10 mouse cellular contexts compared by ENCODE assay signal in the genomic region with DNA sequence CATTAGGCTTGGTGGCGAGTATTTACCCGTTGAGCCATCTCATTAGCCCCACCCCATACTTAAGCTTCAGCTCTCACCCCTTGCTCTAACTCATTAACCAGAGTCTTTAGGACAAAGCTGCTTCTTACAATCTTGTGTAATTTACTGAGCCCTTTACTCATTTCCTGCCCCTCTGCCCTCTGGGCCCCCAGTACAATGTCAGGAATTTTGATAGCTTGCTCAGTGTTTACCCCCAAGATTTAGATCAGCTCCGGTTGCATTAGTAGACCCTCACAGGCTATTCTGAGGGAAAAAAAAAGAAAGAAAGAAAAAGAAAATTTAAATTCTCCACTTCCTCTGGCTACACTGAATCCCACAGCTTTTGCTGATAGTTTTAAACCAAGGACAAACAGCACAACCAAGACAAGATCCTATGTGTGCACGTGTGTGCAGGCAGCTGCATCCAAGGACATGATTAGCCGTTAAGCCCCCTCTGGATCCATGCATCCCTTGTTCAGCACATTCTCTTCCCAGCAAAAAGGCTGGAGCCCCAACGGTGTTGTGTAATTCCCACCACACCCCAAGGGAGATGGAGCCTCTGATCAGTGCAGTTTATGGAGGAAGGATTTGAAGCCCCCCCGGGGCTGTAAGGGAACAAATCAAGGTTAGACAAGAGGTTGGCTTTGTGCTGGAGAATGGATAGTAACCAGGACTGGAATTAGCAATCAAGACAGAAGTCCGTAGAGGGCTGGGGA. TPM values are rescaled to one million over a fixed set of nuclear protein-coding genes. Genes with fewer than 3 reads are reported as not detected.
DNase-seq lines count a peak whose midpoint lies in the region; ATAC-seq and TF ChIP-seq lines count a peak whose summit lies in the region.
"Had no signal": no experiment of that assay in that cellular context is flagged by ENCODE, and none has a peak within 500 bp of the region (broad histone marks: within the 10 kb centered on the region; RNA-seq: fewer than 3 reads in every experiment).

No protein-coding gene starts in this region.

- H3K27ac ChIP-seq in heart, embryonic 13.5 days (replicated peaks), result peak overlapping the region; percentile 38
- no peak overlapping the region for H3K27ac ChIP-seq in kidney, adult 2 months (ENCODE audit: insufficient read depth, low read depth, low read length)
- H3K27ac ChIP-seq in midbrain, embryonic 16.5 days (ENCODE audit: low read length), result peak overlapping the region; percentile 45
- H3K27ac ChIP-seq in cerebellum, adult 2 months (ENCODE audit: insufficient read depth, low read length), result no peak overlapping the region

- H3K4me1 ChIP-seq in heart, embryonic 13.5 days, result peaks cover 42% of the 10 kb centered on the region
- no peaks in the 10 kb centered on the region for H3K4me1 ChIP-seq in kidney, adult 2 months (ENCODE audit: control insufficient read depth, insufficient read depth, low read length)
- H3K4me1 ChIP-seq in midbrain, embryonic 16.5 days (ENCODE audit: control insufficient read depth, insufficient read depth, low read length), result peaks cover 10% of the 10 kb centered on the region
- peaks cover 3% of the 10 kb centered on the region; the same call in 1 of the 2 replicates for H3K4me1 ChIP-seq in cerebellum, adult 2 months (ENCODE audit: control insufficient read depth, insufficient read depth, low read length)

- H3K9me3 ChIP-seq in heart, embryonic 13.5 days, result no peaks in the 10 kb centered on the region
- H3K9me3 ChIP-seq in midbrain, embryonic 16.5 days (replicated peaks; ENCODE audit: control insufficient read depth, low read length, poor library complexity, severe bottlenecking), result no peaks in the 10 kb centered on the region

- peak overlapping the region; percentile 16; the same call in 1 of the 2 replicates for H3K9ac ChIP-seq in heart, embryonic 13.5 days
- H3K9ac ChIP-seq in midbrain, embryonic 16.5 days (ENCODE audit: low read depth, low read length), result no peak overlapping the region

- no peak for DNase-seq in heart, postnatal 25 days (ENCODE audit: low spot score)
- DNase-seq in embryo, embryonic 10.5 days (ENCODE audit: low spot score), result peak; percentile 73
- peak; percentile 49 for DNase-seq in kidney, adult 2 months
- no peak for DNase-seq in right cerebral cortex, postnatal 4 days
- DNase-seq in right cerebral cortex, postnatal 25 days, result no peak
- DNase-seq in cerebellum, adult 2 months, result no peak

- no peak for TF ChIP-seq POLR2A in kidney, adult 2 months (IDR thresholded peaks at IDR 0.05; ENCODE audit: low read depth, low read length)
- TF ChIP-seq POLR2A in cerebellum, adult 2 months (IDR thresholded peaks at IDR 0.05; ENCODE audit: borderline replicate concordance, insufficient read depth, low read length), result no peak

- H3K27me3 ChIP-seq in heart, embryonic 13.5 days (replicated peaks), result no peaks in the 10 kb centered on the region
- no peaks in the 10 kb centered on the region for H3K27me3 ChIP-seq in kidney, adult 2 months (replicated peaks; ENCODE audit: control insufficient read depth, insufficient read depth, low read length)
- no peaks in the 10 kb centered on the region for H3K27me3 ChIP-seq in midbrain, embryonic 16.5 days (ENCODE audit: control insufficient read depth, insufficient read depth, low read depth, low read length)
- no peaks in the 10 kb centered on the region for H3K27me3 ChIP-seq in cerebellum, adult 2 months (ENCODE audit: control insufficient read depth, insufficient read depth, low read length)

- no peaks in the 10 kb centered on the region for H3K36me3 ChIP-seq in heart, embryonic 13.5 days
- H3K36me3 ChIP-seq in kidney, adult 2 months (ENCODE audit: control insufficient read depth, insufficient read depth, low read length), result no peaks in the 10 kb centered on the region
- no peaks in the 10 kb centered on the region for H3K36me3 ChIP-seq in midbrain, embryonic 16.5 days (ENCODE audit: control insufficient read depth, insufficient read depth, low read length)

- 31% methylated on average over 8 of the region's 8 CpGs for WGBS in heart, embryonic 13.5 days
- WGBS in kidney, adult 2 months, result 18% methylated on average over 8 of the region's 8 CpGs
- WGBS in midbrain, embryonic 16.5 days, result 19% methylated on average over 8 of the region's 8 CpGs
- WGBS in cerebellum, adult 2 months, result 80% methylated on average over 8 of the region's 8 CpGs

- no peak overlapping the region for H3K4me3 ChIP-seq in heart, embryonic 13.5 days
- no peak overlapping the region for H3K4me3 ChIP-seq in kidney, adult 2 months (ENCODE audit: insufficient read depth, low read depth, low read length)
- H3K4me3 ChIP-seq in midbrain, embryonic 16.5 days (ENCODE audit: low read depth, low read length), result no peak overlapping the region
- H3K4me3 ChIP-seq in cerebellum, adult 2 months (replicated peaks; ENCODE audit: insufficient read depth, low read depth, low read length), result no peak overlapping the region

- intact Hi-C loops in heart, postnatal 25 days (cut with DNase I), result no loop called here

- no peak overlapping the region for H3K4me2 ChIP-seq in heart, embryonic 13.5 days
- H3K4me2 ChIP-seq in midbrain, embryonic 16.5 days (ENCODE audit: low read length), result no peak overlapping the region

- TF ChIP-seq CTCF in kidney, adult 2 months (conservative IDR thresholded peaks at IDR 0.05; ENCODE audit: insufficient read depth, insufficient read length, low read depth, low read length), result no peak
- TF ChIP-seq CTCF in cerebellum, adult 2 months (IDR thresholded peaks at IDR 0.05; ENCODE audit: borderline replicate concordance, insufficient read depth, low read depth, low read length), result no peak

- no peak for ATAC-seq in heart, embryonic 13.5 days (ENCODE audit: extremely low read depth, insufficient number of reproducible peaks, low FRiP score, low TSS enrichment)
- ATAC-seq in midbrain, embryonic 16.5 days, result no peak; the same call in 1 of the 2 replicates
- ATAC-seq: CD4-positive, CD25-positive, alpha-beta regulatory T cell, adult 4 months had no signal

RNA-seq across cellular contexts. Expression of a gene that starts 54.1 kb away (rescaled TPM):
- 7.4 and 7.8 TPM in 2 replicates for polyA plus RNA-seq in heart, embryonic 13.5 days (2015; fragmentation: Nextera tagmentation; extraction: Ambion mirVana)
- total RNA-seq in heart, postnatal 25 days (2021), result under 1 TPM; 0.10 to 0.11 TPM
- 0.10 and 0.17 TPM in 2 replicates for polyA plus RNA-seq in kidney, adult 2 months (2012; rRNA removed)
- 35.8 and 39.8 TPM in 2 replicates for polyA plus RNA-seq in midbrain, embryonic 16.5 days (2015; fragmentation: Nextera tagmentation; extraction: Ambion mirVana)
- 17.1 and 17.8 TPM in 2 replicates for polyA plus RNA-seq in cerebellum, adult 2 months (2012; rRNA removed)
- total RNA-seq: neutrophil, adult 5-6 weeks had no signal

RNA-seq across cellular contexts. Expression of a gene that starts 54.3 kb away (rescaled TPM):
- polyA plus RNA-seq in heart, embryonic 13.5 days (2015; fragmentation: Nextera tagmentation; extraction: Ambion mirVana), result 92.0 and 106 TPM in 2 replicates
- total RNA-seq in heart, postnatal 25 days (2021), result 10 to 100 TPM; 14.9 to 16.3 TPM
- polyA plus RNA-seq in kidney, adult 2 months (2012; rRNA removed), result 5.6 and 5.7 TPM in 2 replicates
- polyA plus RNA-seq in midbrain, embryonic 16.5 days (2015; fragmentation: Nextera tagmentation; extraction: Ambion mirVana), result 103 and 117 TPM in 2 replicates
- polyA plus RNA-seq in cerebellum, adult 2 months (2012; rRNA removed), result 195 TPM in 2 replicates
- total RNA-seq: neutrophil, adult 5-6 weeks had no signal
- polyA plus RNA-seq: CD4-positive, CD25-positive, alpha-beta regulatory T cell, adult 4 months had no signal

Comparison
In these comparisons a context has a peak if more than half of its experiments do, and no peak if none do; other contexts are left out.
1. H3K27ac ChIP-seq: peak in heart, embryonic 13.5 days (single experiment) and midbrain, embryonic 16.5 days (single experiment); none in kidney, adult 2 months (single experiment) and cerebellum, adult 2 months (single experiment).
2. DNase-seq: peak in embryo, embryonic 10.5 days (single experiment) and kidney, adult 2 months (single experiment); none in heart, postnatal 25 days (single experiment), right cerebral cortex, postnatal 4 days (single experiment), right cerebral cortex, postnatal 25 days (single experiment) and cerebellum, adult 2 months (0 of 2).
3. RNA of a gene that starts 54.3 kb away (polyA plus RNA-seq): 195 TPM in cerebellum, adult 2 months, 92.0 to 106 TPM in heart, embryonic 13.5 days and 103 to 117 TPM in midbrain, embryonic 16.5 days; 5.6 to 5.7 TPM in kidney, adult 2 months; every median in the first group is over 10 times any median in the second.